Mouse (Mus musculus) limb, embryonic 14.5 days (tissue): ENCODE results near the gene Wfdc15a. TPM values are rescaled to one million over a fixed set of nuclear protein-coding genes. Genes with fewer than 3 reads are reported as not detected.

ENCODE experiments used
- ATAC-seq: fragments of 200-750 bp; cut with Nextera tagmentation; 2 replicates; pipeline ENCODE4 v1.8.0; 2017; ENCODE audit warnings: low read depth, moderate number of reproducible peaks, moderate TSS enrichment; ENCODE audit not compliant: low FRiP score
- DNase-seq: peaks from one replicate; pipeline ENCODE4 v3.0.0-alpha.2; 2015; ENCODE audit warnings: low spot score
- H3K27ac ChIP-seq: fragments of 300-500 bp; sonication (generic); replicated peaks from 2 replicates; pipeline ENCODE4 v1.5.1; 2014; ENCODE audit warnings: low read depth, mild to moderate bottlenecking, low read length, moderate library complexity, mixed read lengths
- H3K27me3 ChIP-seq: fragments of 300-500 bp; sonication (generic); 2 replicates; pipeline ENCODE4 v1.6.1; 2014; ENCODE audit warnings: low read length, mixed read lengths; ENCODE audit not compliant: control insufficient read depth, insufficient read depth
- H3K36me3 ChIP-seq: fragments of 300-500 bp; sonication (generic); 2 replicates; pipeline ENCODE4 v1.6.1; 2014; ENCODE audit warnings: mild to moderate bottlenecking, low read length, moderate library complexity, mixed read lengths; ENCODE audit not compliant: control insufficient read depth, insufficient read depth
- H3K4me1 ChIP-seq: fragments of 300-500 bp; sonication (generic); 2 replicates; pipeline ENCODE4 v1.6.1; 2014; ENCODE audit warnings: antibody characterized with exemption, low read length, mixed read lengths; ENCODE audit not compliant: control insufficient read depth, insufficient read depth
- H3K4me2 ChIP-seq: fragments of 300-500 bp; sonication (generic); replicated peaks from 2 replicates; pipeline ENCODE4 v1.6.1; 2014; ENCODE audit warnings: low read depth, mild to moderate bottlenecking, low read length, moderate library complexity; ENCODE audit not compliant: severe bottlenecking
- H3K4me3 ChIP-seq: fragments of 300-500 bp; sonication (generic); replicated peaks from 2 replicates; pipeline ENCODE4 v1.5.1; 2014; ENCODE audit warnings: low read length
- H3K9ac ChIP-seq: fragments of 300-500 bp; sonication (generic); 2 replicates; pipeline ENCODE4 v1.6.1; 2014; ENCODE audit warnings: mild to moderate bottlenecking, low read depth, low read length, moderate library complexity; ENCODE audit not compliant: severe bottlenecking
- H3K9me3 ChIP-seq: fragments of 300-500 bp; sonication (generic); 2 replicates; pipeline ENCODE4 v1.6.1; 2016; ENCODE audit warnings: low read length; ENCODE audit not compliant: control insufficient read depth
- POLR2A ChIP-seq: fragments of 200-500 bp; IDR thresholded peaks from 2 replicates; pipeline ENCODE4 v1.8.0; 2012; ENCODE audit warnings: inconsistent platforms, mild to moderate bottlenecking, moderate library complexity, borderline replicate concordance; ENCODE audit not compliant: insufficient read depth, insufficient read length; ENCODE audit errors: extremely low read depth
- WGBS: fragments of 180-500 bp; shearing (Covaris S2); extraction: QIAGEN DNeasy Blood & Tissue Kit; methylation state at CpG from one replicate; pipeline ENCODE4 v1.1.7; 2014; 5-methylcytosine and 5-hydroxymethylcytosine counted together
- polyA plus RNA-seq, 2 experiments: library from polyadenylated mRNA; depleted of rRNA in 1 of 2; stranded (reverse) in 1 of 2; unstranded in 1 of 2; fragments of >200 nt; fragmentation: Nextera tagmentation in 1 of 2; extraction: Ambion mirVana in 1 of 2; gene quantifications; 2 replicates each; pipeline versions ENCODE4 v1.2.1 to v1.2.3; 2012 to 2014

The Wfdc15a gene
- polyA plus RNA-seq, 2 experiments, result not detected

- Histone ChIP-seq H3K27ac (no peak overlapping the region), H3K4me1 (peaks cover 4% of the 10 kb centered on the region; the same call in 1 of the 2 replicates), H3K4me2 (no peak overlapping the region), H3K9me3 (no peaks in the 10 kb centered on the region), H3K36me3 (no peaks in the 10 kb centered on the region), H3K9ac (no peak overlapping the region), H3K27me3 (no peaks in the 10 kb centered on the region), H3K4me3 (no peak overlapping the region)
- TF ChIP-seq POLR2A, result no peak
- 66% methylated on average over 5 of the region's 5 CpGs for WGBS
- ATAC-seq, result no peak
- no peak for DNase-seq
Measured at GRCm38 (mm10) chr2:164177831-164178230, 22.1 kb downstream of the Wfdc15a start.

- TF ChIP-seq POLR2A, result no peak
- ATAC-seq (no peak), DNase-seq (no peak)
- WGBS, result 77% methylated on average over 3 of the region's 3 CpGs
- H3K4me1 ChIP-seq, result peaks cover 14% of the 10 kb centered on the region
- no peak overlapping the region for H3K9ac ChIP-seq
- no peak overlapping the region for H3K4me3 ChIP-seq
- peaks cover 12% of the 10 kb centered on the region for H3K27me3 ChIP-seq
- H3K27ac ChIP-seq, result no peak overlapping the region
- no peaks in the 10 kb centered on the region for H3K9me3 ChIP-seq
- H3K4me2 ChIP-seq, result no peak overlapping the region
- no peaks in the 10 kb centered on the region for H3K36me3 ChIP-seq
Measured at GRCm38 (mm10) chr2:164175850-164176249, 24.1 kb downstream of the Wfdc15a start.

GRCm38 (mm10) chr2:164174649-164175395 is 25.1 kb downstream of the Wfdc15a start:
- Histone ChIP-seq H3K4me1 (peaks cover 14% of the 10 kb centered on the region), H3K36me3 (no peaks in the 10 kb centered on the region), H3K4me2 (no peak overlapping the region), H3K4me3 (no peak overlapping the region), H3K27ac (no peak overlapping the region), H3K9ac (no peak overlapping the region), H3K27me3 (peaks cover 22% of the 10 kb centered on the region), H3K9me3 (no peaks in the 10 kb centered on the region)
- no peak for ATAC-seq
- DNase-seq, result no peak
- TF ChIP-seq POLR2A, result no peak
- whole genome bisulfite sequencing, result 68% methylated on average over 8 of the region's 8 CpGs

GRCm38 (mm10) chr2:164173394-164173793 is 26.5 kb downstream of the Wfdc15a start:
- H3K9me3 ChIP-seq, result no peaks in the 10 kb centered on the region
- no peak overlapping the region for H3K4me2 ChIP-seq
- no peak overlapping the region for H3K9ac ChIP-seq
- H3K4me3 ChIP-seq, result no peak overlapping the region
- DNase-seq (no peak), ATAC-seq (no peak)
- TF ChIP-seq POLR2A, result no peak
- H3K27ac ChIP-seq, result no peak overlapping the region
- H3K4me1 ChIP-seq, result peaks cover 16% of the 10 kb centered on the region
- H3K27me3 ChIP-seq, result peaks cover 36% of the 10 kb centered on the region
- no peaks in the 10 kb centered on the region for H3K36me3 ChIP-seq
- WGBS, result 68% methylated on average over 3 of the region's 3 CpGs

- Histone ChIP-seq H3K9me3 (no peaks in the 10 kb centered on the region), H3K36me3 (no peaks in the 10 kb centered on the region), H3K4me1 (peaks cover 18% of the 10 kb centered on the region), H3K9ac (no peak within 1 kb of the TSS; the same call in 1 of the 2 replicates), H3K4me2 (peak within 1 kb of the TSS; percentile 45), H3K4me3 (peak within 1 kb of the TSS; percentile 27), H3K27me3 (peaks cover 61% of the 10 kb centered on the region), H3K27ac (no peak within 1 kb of the TSS)
- ATAC-seq (no peak), DNase-seq (no peak)
- no peak for TF ChIP-seq POLR2A
- 1% methylated on average over 28 of the region's 29 CpGs for WGBS
Measured at GRCm38 (mm10) chr2:164170902-164171301, 29.0 kb downstream of the Wfdc15a start, which contains the start of gene Kcns1. Gene Kcns1 (minus strand): TSS chr2:164171113.
